Mouse (Mus musculus) kidney, postnatal 0 days (tissue): Measurements from ENCODE around the gene Trabd. TPM values are rescaled to one million over a fixed set of nuclear protein-coding genes. Genes with fewer than 3 reads are reported as not detected.

Experiments
- ATAC-seq: fragments of 200-750 bp; cut with Nextera tagmentation; replicated peaks from 2 replicates; pipeline ENCODE4 v1.8.0; 2017; ENCODE audit warnings: low read depth, moderate number of reproducible peaks, moderate TSS enrichment, moderate library complexity; ENCODE audit not compliant: low FRiP score
- DNase-seq: peaks from one replicate; pipeline ENCODE4 v3.0.0-alpha.2; 2016; ENCODE audit warnings: low spot score
- H3K27ac ChIP-seq: fragments of 300-500 bp; sonication (generic); 2 replicates; pipeline ENCODE4 v1.5.1; 2014; ENCODE audit warnings: mild to moderate bottlenecking
- H3K27me3 ChIP-seq: fragments of 300-500 bp; sonication (generic); 2 replicates; pipeline ENCODE4 v1.6.1; 2014; ENCODE audit warnings: low read length, mixed read lengths; ENCODE audit not compliant: insufficient read depth
- H3K36me3 ChIP-seq: fragments of 300-500 bp; sonication (generic); 2 replicates; pipeline ENCODE4 v1.6.1; 2014; ENCODE audit warnings: low read length, mixed read lengths; ENCODE audit not compliant: insufficient read depth
- H3K4me1 ChIP-seq: fragments of 300-500 bp; sonication (generic); replicated peaks from 2 replicates; pipeline ENCODE4 v1.6.1; 2014; ENCODE audit warnings: antibody characterized with exemption, low read length, mixed read lengths; ENCODE audit not compliant: insufficient read depth
- H3K4me2 ChIP-seq: fragments of 300-500 bp; sonication (generic); 2 replicates; pipeline ENCODE4 v1.6.1; 2014; ENCODE audit warnings: mild to moderate bottlenecking, low read length, moderate library complexity, mixed read lengths
- H3K4me3 ChIP-seq: fragments of 300-500 bp; sonication (generic); replicated peaks from 2 replicates; pipeline ENCODE4 v1.5.1; 2014; ENCODE audit warnings: low read depth, low read length
- H3K9ac ChIP-seq: fragments of 300-500 bp; sonication (generic); 2 replicates; pipeline ENCODE4 v1.6.1; 2014; ENCODE audit warnings: low read depth, low read length
- H3K9me3 ChIP-seq: fragments of 300-500 bp; sonication (generic); replicated peaks from 2 replicates; pipeline ENCODE4 v1.6.1; 2016; ENCODE audit warnings: low read length, inconsistent platforms, mixed read lengths
- CTCF ChIP-seq: IDR thresholded peaks from 2 replicates; pipeline ENCODE4 v1.5.1; 2016; ENCODE audit warnings: antibody characterized with exemption, low read depth, mild to moderate bottlenecking, moderate library complexity
- WGBS: fragments of 180-500 bp; shearing (Covaris S2); extraction: QIAGEN DNeasy Blood & Tissue Kit; methylation state at CpG from one replicate; pipeline ENCODE4 v1.1.7; 2014; 5-methylcytosine and 5-hydroxymethylcytosine counted together
- polyA plus RNA-seq: library from polyadenylated mRNA; unstranded; fragments of >200 nt; fragmentation: Nextera tagmentation; extraction: Ambion mirVana; gene quantifications from 2 replicates; pipeline ENCODE4 v1.2.1, GENCODE M21; 2015

The Trabd gene
- polyA plus RNA-seq, 1 experiment from 2014 or later: 48.9 TPM

- Histone ChIP-seq H3K27ac (peak overlapping the region; percentile 91), H3K36me3 (peaks cover 40% of the 10 kb centered on the region), H3K27me3 (no peaks in the 10 kb centered on the region), H3K4me2 (peak overlapping the region; percentile 99), H3K4me1 (peaks cover 5% of the 10 kb centered on the region; the same call in 1 of the 2 replicates), H3K4me3 (peak overlapping the region; percentile 95), H3K9ac (peak overlapping the region; percentile 92), H3K9me3 (no peaks in the 10 kb centered on the region)
- TF ChIP-seq CTCF: no peak
- peak; percentile 66 for ATAC-seq
- DNase-seq: peak; percentile 23
- WGBS: 2% methylated on average over 66 of the region's 68 CpGs
Observed at GRCm38 (mm10) chr15:89089248-89090051, 14.5 kb downstream of the Trabd start.

GRCm38 (mm10) chr15:89090662-89091061 is 15.7 kb downstream of the Trabd start:
- Histone ChIP-seq H3K4me1 (peaks cover 5% of the 10 kb centered on the region; the same call in 1 of the 2 replicates), H3K4me3 (no peak overlapping the region), H3K9me3 (no peaks in the 10 kb centered on the region), H3K9ac (no peak overlapping the region), H3K36me3 (peaks cover 42% of the 10 kb centered on the region), H3K27me3 (no peaks in the 10 kb centered on the region), H3K27ac (no peak overlapping the region), H3K4me2 (no peak overlapping the region)
- WGBS: 79% methylated on average over 4 of the region's 4 CpGs
- ATAC-seq (no peak), DNase-seq (no peak)
- no peak for TF ChIP-seq CTCF

GRCm38 (mm10) chr15:89092181-89092580 is 17.3 kb downstream of the Trabd start:
- H3K4me2 ChIP-seq: no peak overlapping the region
- no peaks in the 10 kb centered on the region for H3K9me3 ChIP-seq
- H3K36me3 ChIP-seq: peaks cover 48% of the 10 kb centered on the region
- no peak overlapping the region for H3K27ac ChIP-seq
- no peak for ATAC-seq
- H3K27me3 ChIP-seq: no peaks in the 10 kb centered on the region
- 85% methylated on average over 5 of the region's 5 CpGs for WGBS
- TF ChIP-seq CTCF: no peak
- H3K4me3 ChIP-seq: no peak overlapping the region
- peaks cover 5% of the 10 kb centered on the region; the same call in 1 of the 2 replicates for H3K4me1 ChIP-seq
- no peak for DNase-seq
- no peak overlapping the region for H3K9ac ChIP-seq

GRCm38 (mm10) chr15:89097450-89097849 is 22.5 kb downstream of the Trabd start:
- H3K9ac ChIP-seq: no peak overlapping the region
- DNase-seq (no peak), ATAC-seq (no peak)
- H3K36me3 ChIP-seq: peaks cover 89% of the 10 kb centered on the region
- 92% methylated on average over 5 of the region's 5 CpGs for WGBS
- H3K4me2 ChIP-seq: no peak overlapping the region
- no peaks in the 10 kb centered on the region for H3K9me3 ChIP-seq
- H3K4me1 ChIP-seq: no peaks in the 10 kb centered on the region
- no peak for TF ChIP-seq CTCF
- no peak overlapping the region for H3K27ac ChIP-seq
- no peak overlapping the region for H3K4me3 ChIP-seq
- H3K27me3 ChIP-seq: no peaks in the 10 kb centered on the region

- ATAC-seq: no peak
- 86% methylated on average over 7 of the region's 7 CpGs for WGBS
- DNase-seq: no peak
- H3K9ac ChIP-seq: no peak overlapping the region
- no peaks in the 10 kb centered on the region for H3K4me1 ChIP-seq
- H3K36me3 ChIP-seq: peaks cover 91% of the 10 kb centered on the region
- H3K4me2 ChIP-seq: no peak overlapping the region
- TF ChIP-seq CTCF: no peak
- no peaks in the 10 kb centered on the region for H3K27me3 ChIP-seq
- no peaks in the 10 kb centered on the region for H3K9me3 ChIP-seq
- H3K4me3 ChIP-seq: no peak overlapping the region
- no peak overlapping the region for H3K27ac ChIP-seq
Observed at GRCm38 (mm10) chr15:89098616-89099015, 23.7 kb downstream of the Trabd start.

- 81% methylated on average over 12 of the region's 12 CpGs for WGBS
- no peak for TF ChIP-seq CTCF
- Histone ChIP-seq H3K4me2 (no peak overlapping the region), H3K27ac (no peak overlapping the region), H3K9ac (no peak overlapping the region), H3K27me3 (no peaks in the 10 kb centered on the region), H3K4me3 (no peak overlapping the region), H3K9me3 (no peaks in the 10 kb centered on the region), H3K36me3 (peaks cover 87% of the 10 kb centered on the region), H3K4me1 (no peaks in the 10 kb centered on the region)
- DNase-seq (no peak), ATAC-seq (no peak; the same call in 1 of the 2 replicates)
Observed at GRCm38 (mm10) chr15:89100823-89101222, 25.9 kb downstream of the Trabd start.
